Mouse (Mus musculus) E14TG2a.4 (cell line): ENCODE results near the gene Urad.

ENCODE experiments used
- CTCF ChIP-seq: conservative IDR thresholded peaks from 2 replicates; pipeline ENCODE4 v1.5.1; 2014; ENCODE audit warnings: low read length
- NANOG ChIP-seq: IDR thresholded peaks from 2 replicates; pipeline ENCODE4 v1.6.1; 2014; ENCODE audit warnings: borderline replicate concordance, low read length, mixed read lengths

GRCm38 (mm10) chr5:147354161-147354780 is 32.0 kb upstream of the Urad start:
- no peak for TF ChIP-seq CTCF
- no peak for TF ChIP-seq NANOG
